Mouse (Mus musculus) olfactory bulb, adult 2 months (tissue): ENCODE data around the gene Espn.

Source experiments
- CTCF ChIP-seq: fragments of 200-500 bp; IDR thresholded peaks from 2 replicates; pipeline ENCODE4 v1.5.1; 2012; ENCODE audit warnings: low read depth, mild to moderate bottlenecking, low read length, moderate library complexity; ENCODE audit not compliant: insufficient read depth
- POLR2A ChIP-seq: fragments of 200-500 bp; IDR thresholded peaks from 2 replicates; pipeline ENCODE4 v1.6.1; 2012; ENCODE audit warnings: mild to moderate bottlenecking, low read depth, low read length, moderate library complexity; ENCODE audit not compliant: insufficient read depth

GRCm38 (mm10) chr4:152151451-152151965 is 663 bp downstream of the Espn start:
- TF ChIP-seq POLR2A (no peak), CTCF (no peak)
